Mouse (Mus musculus): ENCODE data around the gene Cdon. TPM values are rescaled to one million over a fixed set of nuclear protein-coding genes. Genes with fewer than 3 reads are reported as not detected.

The Cdon gene
- polyA plus RNA-seq, 1 experiment from 2014 or later: 8.5 TPM

- H3K27me3 ChIP-seq (replicated peaks): no peaks in the 10 kb centered on the region
- H3K36me3 ChIP-seq: peaks cover 46% of the 10 kb centered on the region
- WGBS: 82% methylated on average over 13 of the region's 13 CpGs
- H3K4me3 ChIP-seq: no peak overlapping the region
- H3K9ac ChIP-seq: no peak overlapping the region
- no peaks in the 10 kb centered on the region for H3K4me1 ChIP-seq
- H3K27ac ChIP-seq: no peak overlapping the region
- no peaks in the 10 kb centered on the region for H3K9me3 ChIP-seq
- H3K4me2 ChIP-seq (replicated peaks): no peak overlapping the region
- ATAC-seq (ENCODE audit: low FRiP score, low read depth): no peak
These were observed 61.3 kb downstream of the Cdon start for GRCm38 (mm10) chr9:35482014-35482898.

GRCm38 (mm10) chr9:35483949-35484348 lies 63.0 kb downstream of the Cdon start:
- H3K4me2 ChIP-seq (replicated peaks): no peak overlapping the region
- no peaks in the 10 kb centered on the region for H3K27me3 ChIP-seq (replicated peaks)
- no peak overlapping the region for H3K4me3 ChIP-seq
- no peaks in the 10 kb centered on the region for H3K9me3 ChIP-seq
- no peaks in the 10 kb centered on the region for H3K4me1 ChIP-seq
- no peak overlapping the region for H3K9ac ChIP-seq
- H3K27ac ChIP-seq: no peak overlapping the region
- peaks cover 53% of the 10 kb centered on the region for H3K36me3 ChIP-seq
- 86% methylated on average over 3 of the region's 3 CpGs for WGBS
- no peak for ATAC-seq (ENCODE audit: low FRiP score, low read depth)

- H3K9me3 ChIP-seq: no peaks in the 10 kb centered on the region
- no peak for ATAC-seq (ENCODE audit: low FRiP score, low read depth)
- H3K36me3 ChIP-seq: peaks cover 56% of the 10 kb centered on the region
- no peaks in the 10 kb centered on the region for H3K27me3 ChIP-seq (replicated peaks)
- H3K4me2 ChIP-seq (replicated peaks): no peak overlapping the region
- no peak overlapping the region for H3K4me3 ChIP-seq
- H3K27ac ChIP-seq: no peak overlapping the region
- 87% methylated on average over 13 of the region's 13 CpGs for WGBS
- no peaks in the 10 kb centered on the region for H3K4me1 ChIP-seq
- H3K9ac ChIP-seq: no peak overlapping the region
These were observed 65.7 kb downstream of the Cdon start for GRCm38 (mm10) chr9:35486616-35487015.

- ATAC-seq (ENCODE audit: low FRiP score, low read depth): no peak
- no peaks in the 10 kb centered on the region for H3K27me3 ChIP-seq (replicated peaks)
- H3K9me3 ChIP-seq: no peaks in the 10 kb centered on the region
- no peak overlapping the region for H3K4me2 ChIP-seq (replicated peaks)
- peaks cover 56% of the 10 kb centered on the region for H3K36me3 ChIP-seq
- no peaks in the 10 kb centered on the region for H3K4me1 ChIP-seq
- WGBS: 90% methylated on average over 4 of the region's 4 CpGs
- no peak overlapping the region for H3K9ac ChIP-seq
- no peak overlapping the region for H3K4me3 ChIP-seq
- no peak overlapping the region for H3K27ac ChIP-seq
These were observed 67.6 kb downstream of the Cdon start for GRCm38 (mm10) chr9:35488496-35488895.

GRCm38 (mm10) chr9:35491109-35491866 lies 70.4 kb downstream of the Cdon start:
- Histone ChIP-seq H3K4me3 (no peak overlapping the region), H3K27me3 (replicated peaks) (no peaks in the 10 kb centered on the region), H3K27ac (no peak overlapping the region), H3K9ac (no peak overlapping the region), H3K36me3 (peaks cover 39% of the 10 kb centered on the region), H3K9me3 (no peaks in the 10 kb centered on the region), H3K4me1 (no peaks in the 10 kb centered on the region), H3K4me2 (replicated peaks) (no peak overlapping the region)
- WGBS: 82% methylated on average over 11 of the region's 11 CpGs
- no peak for ATAC-seq (ENCODE audit: low FRiP score, low read depth)

- Histone ChIP-seq H3K9me3 (no peaks in the 10 kb centered on the region), H3K4me2 (replicated peaks) (no peak overlapping the region), H3K27me3 (replicated peaks) (no peaks in the 10 kb centered on the region), H3K4me1 (no peaks in the 10 kb centered on the region), H3K9ac (no peak overlapping the region), H3K27ac (no peak overlapping the region), H3K36me3 (peaks cover 27% of the 10 kb centered on the region), H3K4me3 (no peak overlapping the region)
- ATAC-seq (ENCODE audit: low FRiP score, low read depth): peak; percentile 72; the same call in 1 of the 2 replicates
- WGBS: 36% methylated on average over 7 of the region's 7 CpGs
These were observed 72.3 kb downstream of the Cdon start for GRCm38 (mm10) chr9:35493033-35493732.

- 40% methylated on average over 4 of the region's 4 CpGs for WGBS
- H3K9ac ChIP-seq: no peak overlapping the region
- no peaks in the 10 kb centered on the region for H3K4me1 ChIP-seq
- no peaks in the 10 kb centered on the region for H3K9me3 ChIP-seq
- H3K27me3 ChIP-seq (replicated peaks): no peaks in the 10 kb centered on the region
- H3K4me3 ChIP-seq: no peak overlapping the region
- no peak overlapping the region for H3K4me2 ChIP-seq (replicated peaks)
- H3K27ac ChIP-seq: no peak overlapping the region
- ATAC-seq (ENCODE audit: low FRiP score, low read depth): no peak
- H3K36me3 ChIP-seq: peaks cover 25% of the 10 kb centered on the region
These were observed 72.8 kb downstream of the Cdon start for GRCm38 (mm10) chr9:35493733-35494092.

- Histone ChIP-seq H3K36me3 (peaks cover 16% of the 10 kb centered on the region), H3K9ac (no peak overlapping the region), H3K4me1 (no peaks in the 10 kb centered on the region), H3K9me3 (no peaks in the 10 kb centered on the region), H3K27me3 (replicated peaks) (no peaks in the 10 kb centered on the region), H3K4me3 (no peak overlapping the region), H3K4me2 (replicated peaks) (no peak overlapping the region), H3K27ac (no peak overlapping the region)
- no peak for ATAC-seq (ENCODE audit: low FRiP score, low read depth)
- 36% methylated on average over 4 of the region's 4 CpGs for WGBS
These were observed 74.0 kb downstream of the Cdon start for GRCm38 (mm10) chr9:35494937-35495336.

- no peak for ATAC-seq (ENCODE audit: low FRiP score, low read depth)
- no peak overlapping the region for H3K27ac ChIP-seq
- no peaks in the 10 kb centered on the region for H3K4me1 ChIP-seq
These were observed 74.5 kb downstream of the Cdon start for GRCm38 (mm10) chr9:35495471-35495870.

GRCm38 (mm10) chr9:35499946-35500345 lies 79.0 kb downstream of the Cdon start:
- WGBS: 89% methylated on average over 6 of the region's 6 CpGs
- Histone ChIP-seq H3K4me3 (no peak overlapping the region), H3K9me3 (no peaks in the 10 kb centered on the region), H3K4me1 (no peaks in the 10 kb centered on the region), H3K27ac (no peak overlapping the region), H3K36me3 (peaks cover 37% of the 10 kb centered on the region; the same call in 1 of the 2 replicates), H3K4me2 (replicated peaks) (no peak overlapping the region), H3K27me3 (replicated peaks) (no peaks in the 10 kb centered on the region), H3K9ac (no peak overlapping the region)
- no peak for ATAC-seq (ENCODE audit: low FRiP score, low read depth)

More at GRCm38 (mm10) chr9:35495471-35495870, 74.5 kb downstream of the Cdon start:
- no peak overlapping the region for H3K4me2 ChIP-seq (replicated peaks)
- no peaks in the 10 kb centered on the region for H3K9me3 ChIP-seq
- 71% methylated on average over 3 of the region's 3 CpGs for WGBS
- peaks cover 16% of the 10 kb centered on the region for H3K36me3 ChIP-seq
- H3K9ac ChIP-seq: no peak overlapping the region
- H3K4me3 ChIP-seq: no peak overlapping the region
- H3K27me3 ChIP-seq (replicated peaks): no peaks in the 10 kb centered on the region

- Histone ChIP-seq H3K9me3 (no peaks in the 10 kb centered on the region), H3K4me3 (no peak overlapping the region), H3K27ac (no peak overlapping the region), H3K9ac (no peak overlapping the region), H3K36me3 (peaks cover 43% of the 10 kb centered on the region; the same call in 1 of the 2 replicates), H3K27me3 (replicated peaks) (no peaks in the 10 kb centered on the region), H3K4me1 (no peaks in the 10 kb centered on the region), H3K4me2 (replicated peaks) (no peak overlapping the region)
- 89% methylated on average over 10 of the region's 10 CpGs for WGBS
- ATAC-seq (ENCODE audit: low FRiP score, low read depth): no peak
These were observed 81.6 kb downstream of the Cdon start for GRCm38 (mm10) chr9:35502361-35503000.

All from neural tube, embryonic 12.5 days (tissue).